8 mouse cellular contexts compared by ENCODE assay signal in genomic region chr4:137865221-137865641, GRCm38 (mm10). TPM values are rescaled to one million over a fixed set of nuclear protein-coding genes. Genes with fewer than 3 reads are reported as not detected.
DNase-seq lines count a peak whose midpoint lies in the region; ATAC-seq and TF ChIP-seq lines count a peak whose summit lies in the region.

No protein-coding gene starts in this region.

- no peaks in the 10 kb centered on the region for H3K36me3 ChIP-seq in heart, embryonic 10.5 days
- no peaks in the 10 kb centered on the region for H3K36me3 ChIP-seq in hindbrain, embryonic 12.5 days

- peak overlapping the region; percentile 18 for H3K4me2 ChIP-seq in hindbrain, embryonic 12.5 days (replicated peaks)

- H3K27me3 ChIP-seq in heart, embryonic 10.5 days (ENCODE audit: insufficient read depth, poor library complexity, severe bottlenecking), result 0 out of 2 replicates have a peak, but pooled peaks cover 4% of the 10 kb centered on the region
- no peaks in the 10 kb centered on the region for H3K27me3 ChIP-seq in hindbrain, embryonic 12.5 days

- 46% methylated on average over 10 of the region's 10 CpGs for WGBS in heart, embryonic 10.5 days
- 52% methylated on average over 10 of the region's 10 CpGs for WGBS in hindbrain, embryonic 12.5 days

- no peak for TF ChIP-seq POLR2A in brain, embryonic 14.5 days (IDR thresholded peaks at IDR 0.05; ENCODE audit: borderline replicate concordance, extremely low read depth, insufficient read depth, insufficient read length, poor library complexity, severe bottlenecking)

- no peak for TF ChIP-seq CTCF in brain, embryonic 14.5 days (IDR thresholded peaks at IDR 0.05; ENCODE audit: borderline replicate concordance, extremely low read depth, insufficient read depth, insufficient read length)

- peak overlapping the region; percentile 69 for H3K27ac ChIP-seq in heart, embryonic 10.5 days
- peak overlapping the region; percentile 71 for H3K27ac ChIP-seq in hindbrain, embryonic 12.5 days

- no peaks in the 10 kb centered on the region for H3K9me3 ChIP-seq in heart, embryonic 10.5 days
- H3K9me3 ChIP-seq in hindbrain, embryonic 12.5 days (replicated peaks), result no peaks in the 10 kb centered on the region

- no peak overlapping the region for H3K9ac ChIP-seq in hindbrain, embryonic 12.5 days

- DNase-seq in heart, embryonic 10.5 days (ENCODE audit: low spot score), result no peak
- DNase-seq in heart, postnatal 4 days, result no peak
- DNase-seq in brain, embryonic 14.5 days (ENCODE audit: low read depth), result peak; percentile 19
- peak; percentile 40 for DNase-seq in lung, postnatal 10 days
- no peak for DNase-seq in urinary bladder, postnatal 36 days (ENCODE audit: low spot score in 2 of 2)
- DNase-seq in gastrocnemius, adult 18-20 months (ENCODE audit: low spot score), result no peak

- peaks cover 80% of the 10 kb centered on the region for H3K4me1 ChIP-seq in heart, embryonic 10.5 days
- H3K4me1 ChIP-seq in hindbrain, embryonic 12.5 days, result peaks cover 72% of the 10 kb centered on the region

- no peak for ATAC-seq in hindbrain, embryonic 12.5 days (ENCODE audit: low FRiP score)
- ATAC-seq in monocyte, adult 5-6 weeks (replicated peaks; ENCODE audit: insufficient number of reproducible peaks, low FRiP score, low TSS enrichment, poor library complexity, severe bottlenecking), result no peak

- H3K4me3 ChIP-seq in heart, embryonic 10.5 days, result peak overlapping the region; percentile 71
- 0 out of 2 replicates have a peak overlapping the region, but pooled peaks have one; percentile 2 for H3K4me3 ChIP-seq in hindbrain, embryonic 12.5 days

RNA-seq across cellular contexts. Expression of gene Ece1, which starts 3.2 kb away (rescaled TPM):
- polyA plus RNA-seq in heart, embryonic 10.5 days (2016; fragmentation: Nextera tagmentation; extraction: Ambion mirVana), result 118 and 165 TPM in 2 replicates
- total RNA-seq in heart, postnatal 4 days (2021), result 100 to 1,000 TPM; 119 to 133 TPM
- 6.5 and 15.8 TPM in 2 replicates for polyA plus RNA-seq in brain, embryonic 14.5 days (2012; rRNA removed)
- 20.1 and 38.1 TPM in 2 replicates for polyA plus RNA-seq in hindbrain, embryonic 12.5 days (2016; fragmentation: Nextera tagmentation; extraction: Ambion mirVana)
- 7.1 to 11.7 TPM (median 9.6 TPM) in 3 replicates for total RNA-seq in monocyte, adult 5-6 weeks (2017)
- total RNA-seq in gastrocnemius, adult 18-20 months (2021), result 10 to 100 TPM; 65.0 to 78.0 TPM

Comparison
In these comparisons a context has a peak if more than half of its experiments do, and no peak if none do; other contexts are left out.
1. DNase-seq: peak in brain, embryonic 14.5 days (single experiment) and lung, postnatal 10 days (single experiment); none in heart, embryonic 10.5 days (single experiment), heart, postnatal 4 days (single experiment), urinary bladder, postnatal 36 days (0 of 2) and gastrocnemius, adult 18-20 months (single experiment).